Mouse (Mus musculus): ENCODE results near the gene Inafm1. TPM values are rescaled to one million over a fixed set of nuclear protein-coding genes. Genes with fewer than 3 reads are reported as not detected.
A peak's percentile ranks its signal among the peaks of the same experiment; 100 is the strongest.

The Inafm1 gene
- polyA plus RNA-seq, 1 experiment from 2014 or later = 28.0 TPM

DNA sequence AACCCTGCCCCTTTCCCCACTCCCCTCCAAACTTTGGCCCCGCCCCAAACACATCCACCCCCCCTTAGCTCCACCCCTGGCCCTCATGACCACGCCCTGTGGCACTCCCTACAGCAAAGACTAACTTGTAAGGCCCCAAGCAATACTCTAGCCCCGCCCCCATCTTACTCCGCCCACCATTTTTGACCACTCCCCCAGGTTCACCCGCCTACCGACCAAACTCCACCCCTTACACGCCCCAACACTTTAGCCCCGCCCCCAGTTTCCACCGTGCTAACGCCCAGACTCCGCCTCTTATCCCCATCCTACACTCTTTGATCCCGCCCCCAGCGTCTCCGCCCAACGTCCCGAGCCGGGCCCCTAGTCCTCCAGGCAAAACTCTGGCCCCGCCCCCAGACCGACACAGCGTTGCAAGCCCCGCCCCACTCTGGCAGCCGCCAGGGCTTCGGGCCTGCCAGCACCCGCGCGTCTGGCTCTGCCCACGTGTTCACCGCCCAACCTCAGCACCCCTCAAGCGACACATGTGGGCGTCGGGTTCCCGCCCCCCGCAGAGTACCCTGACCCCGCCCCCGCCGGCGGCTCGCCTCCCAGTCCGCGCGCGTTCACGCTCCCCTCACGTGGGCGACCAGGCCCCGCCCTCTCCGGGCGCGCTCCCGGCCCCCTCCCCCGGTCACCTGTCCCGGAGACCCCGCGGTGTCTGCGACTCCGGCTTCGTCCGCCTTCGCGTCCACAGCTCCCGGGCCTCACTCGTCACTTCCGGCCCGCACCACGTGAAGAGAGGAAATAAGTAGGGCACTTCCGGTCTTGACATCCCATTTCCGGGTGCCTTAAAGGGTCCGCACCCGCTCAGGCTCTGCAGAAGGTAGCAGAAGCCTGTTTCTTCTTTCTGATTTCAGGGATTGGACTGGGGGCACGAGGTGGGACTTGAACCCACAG lies 12.9 kb upstream of the Inafm1 start, which contains the start of gene Ccdc9:
Gene Ccdc9, minus strand, starts transcription at position 770 of the 936 bp plus-strand sequence.
- Histone ChIP-seq H3K27ac (replicated peaks) (peak within 1 kb of the TSS; percentile 97), H3K4me3 (ENCODE audit: low read depth, low read length) (peak within 1 kb of the TSS; percentile 67), H3K36me3 (ENCODE audit: control insufficient read depth, insufficient read depth, low read length) (peaks cover 17% of the 10 kb centered on the region), H3K4me1 (replicated peaks; ENCODE audit: control insufficient read depth, insufficient read depth) (no peaks in the 10 kb centered on the region), H3K9me3 (ENCODE audit: control insufficient read depth, low read length) (no peaks in the 10 kb centered on the region), H3K27me3 (ENCODE audit: control insufficient read depth, insufficient read depth, low read length) (no peaks in the 10 kb centered on the region), H3K9ac (ENCODE audit: low read length) (peak within 1 kb of the TSS; percentile 87), H3K4me2 (replicated peaks; ENCODE audit: low read depth) (peak within 1 kb of the TSS; percentile 57)
- DNase-seq (ENCODE audit: low spot score) (peak; percentile 100), ATAC-seq (ENCODE audit: low FRiP score, low TSS enrichment) (peak; percentile 91)
- under 1% methylated on average over 67 of the region's 70 CpGs for WGBS
- no peak for TF ChIP-seq EP300 (optimal IDR thresholded peaks at IDR 0.05)
- no peak for TF ChIP-seq CTCF (IDR thresholded peaks at IDR 0.05; ENCODE audit: low read depth)

DNA sequence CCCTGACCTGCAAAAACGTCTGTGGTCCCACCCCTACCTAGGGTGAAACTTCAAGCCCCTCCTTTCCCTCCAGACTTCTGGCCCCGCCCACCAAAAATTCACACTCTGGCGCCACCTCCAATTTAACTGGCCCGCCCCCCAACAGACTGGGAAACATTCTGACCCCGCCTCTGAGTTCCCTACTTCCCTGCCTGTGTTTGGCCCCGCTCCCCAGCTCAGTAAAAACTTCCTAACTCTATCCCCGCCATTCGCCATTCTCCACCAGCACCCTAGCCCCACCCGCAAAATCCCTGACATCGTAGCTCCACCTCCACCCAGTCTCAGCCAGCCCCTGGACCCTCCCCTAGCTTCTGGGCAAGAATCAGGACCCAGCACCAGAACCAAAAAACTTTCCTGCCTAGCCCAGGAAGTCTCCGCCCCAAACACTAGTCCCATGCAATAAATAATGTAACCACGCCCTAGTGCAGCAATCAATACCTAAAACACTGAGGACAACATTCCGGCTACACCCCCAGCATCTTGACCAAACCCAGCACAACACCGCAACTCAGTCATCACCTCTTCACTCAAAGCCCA lies 12.1 kb upstream of the Inafm1 start:
- peak overlapping the region; percentile 85 for H3K27ac ChIP-seq (replicated peaks)
- peak overlapping the region; percentile 67 for H3K4me3 ChIP-seq (ENCODE audit: low read depth, low read length)
- TF ChIP-seq CTCF (IDR thresholded peaks at IDR 0.05; ENCODE audit: low read depth) (0 out of 2 replicates have a peak, but pooled peaks have one; percentile 12), EP300 (optimal IDR thresholded peaks at IDR 0.05) (no peak)
- no peaks in the 10 kb centered on the region for H3K27me3 ChIP-seq (ENCODE audit: control insufficient read depth, insufficient read depth, low read length)
- WGBS = 4% methylated on average over 14 of the region's 14 CpGs
- peak overlapping the region; percentile 55 for H3K4me2 ChIP-seq (replicated peaks; ENCODE audit: low read depth)
- peak; percentile 76 for ATAC-seq (ENCODE audit: low FRiP score, low TSS enrichment)
- no peaks in the 10 kb centered on the region for H3K9me3 ChIP-seq (ENCODE audit: control insufficient read depth, low read length)
- peaks cover 24% of the 10 kb centered on the region for H3K36me3 ChIP-seq (ENCODE audit: control insufficient read depth, insufficient read depth, low read length)
- H3K9ac ChIP-seq (ENCODE audit: low read length) = peak overlapping the region; percentile 48
- DNase-seq (ENCODE audit: low spot score) = peak; percentile 88
- no peaks in the 10 kb centered on the region for H3K4me1 ChIP-seq (replicated peaks; ENCODE audit: control insufficient read depth, insufficient read depth)

DNA sequence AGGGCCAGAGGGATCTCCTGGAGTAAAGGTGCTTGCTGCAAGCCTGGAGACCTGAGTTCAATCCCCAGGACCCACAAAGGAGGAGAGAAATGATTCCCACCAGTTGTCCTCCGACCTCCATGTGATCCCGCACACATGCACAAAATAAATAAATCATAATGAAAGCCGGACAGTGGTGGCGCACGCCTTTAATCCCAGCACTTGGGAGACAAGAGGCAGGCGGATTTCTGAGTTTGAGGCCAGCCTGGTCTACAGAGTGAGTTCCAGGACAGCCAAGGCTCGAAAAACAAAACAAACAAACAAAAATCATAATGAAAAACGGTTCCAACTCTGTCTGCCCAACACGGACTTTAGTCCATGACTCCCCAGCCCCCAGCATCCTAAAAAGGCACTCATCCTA lies 11.5 kb upstream of the Inafm1 start:
- DNase-seq (ENCODE audit: low spot score) (no peak), ATAC-seq (ENCODE audit: low FRiP score, low TSS enrichment) (no peak)
- peak overlapping the region; percentile 85 for H3K27ac ChIP-seq (replicated peaks)
- peak overlapping the region; percentile 43 for H3K9ac ChIP-seq (ENCODE audit: low read length)
- no peaks in the 10 kb centered on the region for H3K4me1 ChIP-seq (replicated peaks; ENCODE audit: control insufficient read depth, insufficient read depth)
- TF ChIP-seq EP300 (optimal IDR thresholded peaks at IDR 0.05) (no peak), CTCF (IDR thresholded peaks at IDR 0.05; ENCODE audit: low read depth) (no peak)
- H3K4me2 ChIP-seq (replicated peaks; ENCODE audit: low read depth) = peak overlapping the region; percentile 55
- no peaks in the 10 kb centered on the region for H3K27me3 ChIP-seq (ENCODE audit: control insufficient read depth, insufficient read depth, low read length)
- 33% methylated on average over 9 of the region's 9 CpGs for WGBS
- peak overlapping the region; percentile 67 for H3K4me3 ChIP-seq (ENCODE audit: low read depth, low read length)
- no peaks in the 10 kb centered on the region for H3K9me3 ChIP-seq (ENCODE audit: control insufficient read depth, low read length)
- peaks cover 26% of the 10 kb centered on the region for H3K36me3 ChIP-seq (ENCODE audit: control insufficient read depth, insufficient read depth, low read length)

DNA sequence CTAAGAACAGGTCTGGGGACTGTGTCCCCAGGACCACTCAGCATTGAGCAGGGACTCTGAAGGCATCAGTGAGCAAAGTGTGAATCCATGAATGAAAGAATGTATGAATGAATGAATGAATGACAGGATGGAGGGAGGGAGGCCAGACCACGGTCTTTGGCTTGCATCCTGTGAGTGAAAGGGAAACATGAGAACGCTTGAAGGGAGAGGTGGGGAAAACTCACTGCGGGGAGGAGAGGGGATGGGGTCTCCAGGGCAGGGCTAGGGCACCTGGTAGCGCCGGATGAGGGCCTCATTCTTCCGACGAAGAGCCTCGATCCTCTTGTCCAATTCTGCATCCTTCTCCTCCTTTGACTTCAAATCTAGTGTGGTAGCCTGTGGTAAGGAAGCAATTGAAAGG lies 10.6 kb upstream of the Inafm1 start:
- H3K27me3 ChIP-seq (ENCODE audit: control insufficient read depth, insufficient read depth, low read length) = no peaks in the 10 kb centered on the region
- WGBS = 92% methylated on average over 8 of the region's 8 CpGs
- H3K4me3 ChIP-seq (ENCODE audit: low read depth, low read length) = no peak overlapping the region
- peaks cover 26% of the 10 kb centered on the region for H3K36me3 ChIP-seq (ENCODE audit: control insufficient read depth, insufficient read depth, low read length)
- H3K9me3 ChIP-seq (ENCODE audit: control insufficient read depth, low read length) = no peaks in the 10 kb centered on the region
- H3K4me2 ChIP-seq (replicated peaks; ENCODE audit: low read depth) = no peak overlapping the region
- DNase-seq (ENCODE audit: low spot score) (no peak), ATAC-seq (ENCODE audit: low FRiP score, low TSS enrichment) (no peak)
- no peak for TF ChIP-seq EP300 (optimal IDR thresholded peaks at IDR 0.05)
- no peak for TF ChIP-seq CTCF (IDR thresholded peaks at IDR 0.05; ENCODE audit: low read depth)
- H3K4me1 ChIP-seq (replicated peaks; ENCODE audit: control insufficient read depth, insufficient read depth) = no peaks in the 10 kb centered on the region
- H3K27ac ChIP-seq (replicated peaks) = no peak overlapping the region
- H3K9ac ChIP-seq (ENCODE audit: low read length) = no peak overlapping the region

DNA sequence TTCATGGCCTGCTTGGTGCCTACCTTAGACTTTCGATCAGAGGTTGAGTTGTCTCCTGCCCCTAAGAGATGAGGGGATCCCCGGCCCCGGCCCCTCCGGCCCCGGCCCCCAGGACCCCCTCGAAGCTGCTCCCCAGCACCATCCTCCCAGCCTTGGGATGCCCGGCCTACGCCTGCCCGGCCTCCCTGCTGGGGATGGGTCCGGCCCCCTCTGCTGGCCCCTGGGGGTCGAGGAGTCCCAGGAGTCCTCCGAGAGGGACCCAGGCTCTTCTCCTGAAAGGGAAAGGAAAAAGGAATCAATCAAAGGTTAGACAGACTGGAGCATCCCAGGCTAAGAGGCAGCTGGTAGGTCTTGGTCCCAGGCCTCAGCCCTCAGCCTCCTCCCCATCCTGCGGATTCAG lies 8.9 kb upstream of the Inafm1 start:
- Histone ChIP-seq H3K36me3 (ENCODE audit: control insufficient read depth, insufficient read depth, low read length) (peaks cover 33% of the 10 kb centered on the region), H3K27ac (replicated peaks) (no peak overlapping the region), H3K9me3 (ENCODE audit: control insufficient read depth, low read length) (no peaks in the 10 kb centered on the region), H3K4me3 (ENCODE audit: low read depth, low read length) (no peak overlapping the region), H3K27me3 (ENCODE audit: control insufficient read depth, insufficient read depth, low read length) (no peaks in the 10 kb centered on the region), H3K4me2 (replicated peaks; ENCODE audit: low read depth) (no peak overlapping the region), H3K9ac (ENCODE audit: low read length) (no peak overlapping the region), H3K4me1 (replicated peaks; ENCODE audit: control insufficient read depth, insufficient read depth) (no peaks in the 10 kb centered on the region)
- no peak for ATAC-seq (ENCODE audit: low FRiP score, low TSS enrichment)
- no peak for DNase-seq (ENCODE audit: low spot score)
- WGBS = 84% methylated on average over 13 of the region's 13 CpGs
- no peak for TF ChIP-seq CTCF (IDR thresholded peaks at IDR 0.05; ENCODE audit: low read depth)
- TF ChIP-seq EP300 (optimal IDR thresholded peaks at IDR 0.05) = no peak

DNA sequence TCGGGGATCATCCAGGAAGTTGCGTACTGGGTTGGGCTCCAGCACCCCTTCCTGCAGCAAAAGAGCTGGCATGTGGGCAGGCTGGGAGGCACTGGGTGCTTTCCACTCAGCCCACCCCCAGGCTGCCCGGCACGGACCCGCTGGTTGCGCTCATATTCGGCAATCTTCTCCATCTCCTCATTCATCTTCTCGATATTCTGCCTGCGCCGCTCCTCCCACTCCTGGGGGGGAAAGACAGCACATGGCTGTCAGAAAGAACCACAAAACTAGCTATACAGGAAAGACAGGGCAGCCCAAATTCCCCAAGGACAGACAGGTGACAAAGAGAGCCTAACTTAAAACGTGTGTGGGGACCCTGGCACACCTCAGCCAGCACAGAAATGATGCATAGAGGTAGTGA lies 7.3 kb upstream of the Inafm1 start:
- TF ChIP-seq EP300 (optimal IDR thresholded peaks at IDR 0.05) (no peak), CTCF (IDR thresholded peaks at IDR 0.05; ENCODE audit: low read depth) (no peak)
- WGBS = 80% methylated on average over 11 of the region's 11 CpGs
- Histone ChIP-seq H3K4me2 (replicated peaks; ENCODE audit: low read depth) (no peak overlapping the region), H3K9ac (ENCODE audit: low read length) (no peak overlapping the region), H3K27me3 (ENCODE audit: control insufficient read depth, insufficient read depth, low read length) (no peaks in the 10 kb centered on the region), H3K27ac (replicated peaks) (no peak overlapping the region), H3K9me3 (ENCODE audit: control insufficient read depth, low read length) (no peaks in the 10 kb centered on the region), H3K36me3 (ENCODE audit: control insufficient read depth, insufficient read depth, low read length) (peaks cover 41% of the 10 kb centered on the region), H3K4me1 (replicated peaks; ENCODE audit: control insufficient read depth, insufficient read depth) (no peaks in the 10 kb centered on the region), H3K4me3 (ENCODE audit: low read depth, low read length) (no peak overlapping the region)
- no peak for DNase-seq (ENCODE audit: low spot score)
- no peak for ATAC-seq (ENCODE audit: low FRiP score, low TSS enrichment)
